Mouse (Mus musculus) ES-Bruce4 (cell line): ENCODE measurements at regions not wholly inside any gene's neighbourhood (a gene's known extent, or its start where the extent isn't known, plus 50 kb on each side); places are given as distances from the start of the nearest gene placed in this dataset.

Experiments
- H3K27ac ChIP-seq: 2 replicates; pipeline ENCODE4 v1.5.1; 2012; ENCODE audit warnings: low read length, inconsistent platforms; ENCODE audit not compliant: insufficient read depth
- H3K27me3 ChIP-seq: 2 replicates; pipeline ENCODE4 v1.6.1; 2012; ENCODE audit warnings: mild to moderate bottlenecking, low read length, inconsistent platforms; ENCODE audit not compliant: control insufficient read depth, poor library complexity, insufficient read depth, severe bottlenecking
- H3K36me3 ChIP-seq: 2 replicates; pipeline ENCODE4 v1.6.1; 2012; ENCODE audit warnings: inconsistent platforms, mild to moderate bottlenecking, low read length, moderate library complexity; ENCODE audit not compliant: control insufficient read depth, poor library complexity, insufficient read depth, severe bottlenecking
- H3K4me1 ChIP-seq: one replicate; pipeline ENCODE4 v1.8.1; 2011; ENCODE audit warnings: low read length; ENCODE audit not compliant: control insufficient read depth, insufficient read depth
- H3K4me3 ChIP-seq: 2 replicates; pipeline ENCODE4 v1.5.1; 2011; ENCODE audit warnings: low read depth, mild to moderate bottlenecking, low read length
- H3K9ac ChIP-seq: 2 replicates; pipeline ENCODE4 v1.6.1; 2012; ENCODE audit warnings: low read depth, mild to moderate bottlenecking, inconsistent platforms; ENCODE audit not compliant: poor library complexity, severe bottlenecking
- H3K9me3 ChIP-seq: replicated peaks from 2 replicates; pipeline ENCODE4 v1.6.1; 2012; ENCODE audit warnings: mild to moderate bottlenecking, low read length, inconsistent platforms; ENCODE audit not compliant: control insufficient read depth, poor library complexity, insufficient read depth, severe bottlenecking
- CTCF ChIP-seq: IDR thresholded peaks from one replicate; pipeline ENCODE4 v1.8.1; 2011; ENCODE audit warnings: low read depth, low read length
- EP300 ChIP-seq: IDR thresholded peaks from 2 replicates; pipeline ENCODE4 v1.6.1; 2011; ENCODE audit warnings: low read depth, low read length; ENCODE audit not compliant: insufficient read depth
- POLR2A ChIP-seq: IDR thresholded peaks from one replicate; pipeline ENCODE4 v1.8.1; 2011; ENCODE audit warnings: low read length; ENCODE audit not compliant: insufficient read depth

DNA sequence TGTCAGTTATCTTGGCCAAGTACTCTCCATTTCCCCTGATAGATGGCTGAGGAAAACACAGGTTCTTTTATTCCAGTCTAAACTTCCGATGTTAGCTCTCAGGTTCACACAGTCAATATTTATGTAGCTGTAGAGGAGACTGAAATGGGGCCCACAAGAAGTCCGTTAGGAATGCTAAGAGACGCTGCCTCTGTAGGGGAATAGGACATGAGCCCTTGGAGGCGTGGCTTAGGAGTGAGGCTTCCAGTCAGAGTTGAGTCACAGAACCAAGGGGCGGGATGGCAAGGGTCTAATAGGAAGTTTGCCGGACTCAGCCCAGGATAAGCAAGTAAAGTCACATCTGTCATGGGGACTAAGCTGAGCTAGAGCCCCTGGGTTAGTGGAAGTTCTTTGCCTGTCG is 150.5 kb downstream of the Bcl11b start:
- peaks cover 2% of the 10 kb centered on the region for H3K4me1 ChIP-seq
- H3K9me3 ChIP-seq = no peaks in the 10 kb centered on the region
- H3K9ac ChIP-seq = no peak overlapping the region
- H3K4me3 ChIP-seq = no peak overlapping the region
- H3K27me3 ChIP-seq = no peaks in the 10 kb centered on the region
- H3K27ac ChIP-seq = no peak overlapping the region
- no peaks in the 10 kb centered on the region for H3K36me3 ChIP-seq
- TF ChIP-seq CTCF (no peak), POLR2A (no peak), EP300 (no peak)

DNA sequence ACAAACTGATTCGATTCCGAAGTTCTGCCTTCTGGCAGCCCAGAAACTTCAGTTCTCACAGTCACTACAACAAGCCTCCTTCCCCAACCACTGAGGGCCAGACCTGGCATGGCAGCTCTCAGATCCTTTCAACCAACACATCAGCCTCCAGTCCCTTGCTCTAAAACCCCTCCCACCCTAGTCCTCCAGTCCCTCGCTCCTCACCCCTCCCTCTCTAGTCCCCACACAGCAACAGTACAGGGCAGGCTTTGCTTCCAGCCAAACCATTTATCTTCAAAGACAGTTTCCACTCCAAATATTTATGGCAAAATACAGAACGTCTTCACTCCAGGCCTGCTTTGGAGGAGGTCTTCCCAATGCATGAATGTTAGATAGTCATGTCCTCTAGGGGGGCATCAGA is 147.9 kb downstream of the Bcl11b start:
- no peak for TF ChIP-seq EP300
- TF ChIP-seq CTCF = no peak
- TF ChIP-seq POLR2A = no peak
- no peak overlapping the region for H3K27ac ChIP-seq

DNA sequence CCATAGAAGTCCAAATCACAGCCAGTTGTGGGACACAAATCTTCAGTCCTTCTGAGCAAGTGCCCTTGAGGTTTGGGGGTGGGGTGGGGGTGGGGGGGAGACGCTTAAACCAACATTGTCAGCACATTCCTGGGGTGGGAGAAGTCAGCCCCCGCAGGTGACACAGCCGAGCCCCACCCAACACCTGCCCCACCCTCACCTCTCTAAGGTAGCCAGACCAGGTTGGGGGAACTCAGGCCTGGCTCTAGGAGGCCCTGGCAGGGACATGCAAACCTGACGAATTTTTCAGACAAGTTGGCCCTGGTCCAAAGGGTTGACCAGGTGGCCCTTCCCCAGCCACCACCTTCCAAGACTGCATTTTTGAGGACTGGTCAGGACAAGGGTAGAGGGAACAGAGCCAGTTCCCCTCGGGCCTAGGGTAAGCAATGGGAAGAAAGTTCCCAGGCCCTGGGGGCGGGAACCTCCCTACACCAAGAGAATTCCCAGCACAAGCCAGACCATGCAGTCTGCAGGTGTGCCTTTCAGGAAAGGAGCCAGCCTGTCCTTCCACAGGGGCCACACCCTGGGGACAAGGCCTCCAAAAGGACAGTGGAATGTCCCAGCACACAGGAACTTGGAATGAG is 146.9 kb downstream of the Bcl11b start:
- peak; percentile 84 for TF ChIP-seq EP300
- no peak for TF ChIP-seq CTCF
- Histone ChIP-seq H3K9me3 (no peaks in the 10 kb centered on the region), H3K9ac (no peak overlapping the region), H3K27ac (no peak overlapping the region), H3K4me1 (peaks cover 2% of the 10 kb centered on the region), H3K36me3 (no peaks in the 10 kb centered on the region), H3K27me3 (no peaks in the 10 kb centered on the region), H3K4me3 (no peak overlapping the region)

More for the DNA sequence above, 147.9 kb downstream of the Bcl11b start:
- Histone ChIP-seq H3K9me3 (no peaks in the 10 kb centered on the region), H3K36me3 (no peaks in the 10 kb centered on the region), H3K4me1 (peaks cover 2% of the 10 kb centered on the region), H3K9ac (no peak overlapping the region), H3K27me3 (no peaks in the 10 kb centered on the region), H3K4me3 (no peak overlapping the region)

DNA sequence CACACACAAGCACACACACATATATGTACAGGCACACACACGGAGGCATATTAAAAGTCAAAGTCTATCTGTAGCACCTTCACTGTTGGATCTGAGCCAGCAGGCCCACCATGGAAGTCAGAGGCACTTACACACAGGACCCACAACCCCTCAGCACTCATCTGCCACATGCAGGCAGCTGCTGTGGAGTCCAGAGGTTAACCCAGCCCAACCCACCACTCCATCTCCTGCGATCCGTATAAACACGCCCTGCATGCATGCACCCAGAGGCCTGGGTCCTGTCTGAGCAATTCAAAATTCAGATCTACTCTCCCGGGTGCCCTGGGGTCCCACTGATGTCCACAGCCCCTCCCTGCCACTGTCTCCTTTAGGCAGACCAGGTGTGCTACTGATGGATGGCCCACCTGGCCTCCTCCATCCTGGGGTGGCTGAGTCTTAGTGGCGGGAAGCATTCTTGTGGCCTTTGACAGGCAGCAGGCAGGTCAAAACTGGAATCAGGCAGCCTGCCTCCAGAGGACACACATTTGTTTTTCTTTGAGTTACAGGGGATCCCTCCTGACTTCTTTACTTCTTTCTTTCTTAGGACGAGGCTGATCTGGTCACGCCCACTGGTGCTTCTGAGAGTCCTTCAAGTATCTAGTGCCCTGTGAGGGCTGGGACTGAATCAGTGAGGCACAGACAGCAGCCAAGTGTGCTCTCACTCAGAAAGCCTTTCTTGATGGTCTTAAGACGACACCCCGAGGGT is 144.7 kb downstream of the Bcl11b start:
- TF ChIP-seq CTCF = no peak
- no peak for TF ChIP-seq POLR2A
- TF ChIP-seq EP300 = peak; percentile 79; the same call in 1 of the 2 replicates
- H3K27me3 ChIP-seq = no peaks in the 10 kb centered on the region
- peaks cover 5% of the 10 kb centered on the region for H3K9me3 ChIP-seq
- no peak overlapping the region for H3K9ac ChIP-seq
- no peak overlapping the region for H3K27ac ChIP-seq
- peaks cover 2% of the 10 kb centered on the region for H3K4me1 ChIP-seq
- no peaks in the 10 kb centered on the region for H3K36me3 ChIP-seq
- no peak overlapping the region for H3K4me3 ChIP-seq

DNA sequence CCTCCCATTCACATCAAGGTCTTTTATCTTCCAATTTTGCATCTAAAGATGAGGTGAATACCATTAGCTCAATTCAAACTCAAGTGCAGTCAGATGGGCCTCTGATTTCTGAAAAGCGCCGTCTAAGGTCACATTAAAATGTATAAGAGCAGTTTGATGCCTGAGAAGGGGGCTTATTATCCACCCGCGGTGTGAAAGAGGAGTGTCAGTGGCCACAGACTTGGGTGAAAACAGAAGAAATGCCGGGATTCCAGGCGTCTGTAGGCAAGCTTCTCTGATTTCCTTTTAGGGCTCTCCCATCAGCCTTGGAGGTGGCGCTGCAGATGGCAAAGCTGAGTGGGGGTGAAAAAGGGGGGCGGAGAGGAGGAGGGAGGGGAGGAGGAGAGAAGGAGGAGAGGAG is 143.7 kb downstream of the Bcl11b start:
- TF ChIP-seq CTCF (no peak), EP300 (no peak), POLR2A (no peak)
- Histone ChIP-seq H3K27me3 (no peaks in the 10 kb centered on the region), H3K4me3 (no peak overlapping the region), H3K27ac (no peak overlapping the region), H3K9me3 (peaks cover 5% of the 10 kb centered on the region), H3K4me1 (peaks cover 2% of the 10 kb centered on the region), H3K36me3 (no peaks in the 10 kb centered on the region), H3K9ac (no peak overlapping the region)

DNA sequence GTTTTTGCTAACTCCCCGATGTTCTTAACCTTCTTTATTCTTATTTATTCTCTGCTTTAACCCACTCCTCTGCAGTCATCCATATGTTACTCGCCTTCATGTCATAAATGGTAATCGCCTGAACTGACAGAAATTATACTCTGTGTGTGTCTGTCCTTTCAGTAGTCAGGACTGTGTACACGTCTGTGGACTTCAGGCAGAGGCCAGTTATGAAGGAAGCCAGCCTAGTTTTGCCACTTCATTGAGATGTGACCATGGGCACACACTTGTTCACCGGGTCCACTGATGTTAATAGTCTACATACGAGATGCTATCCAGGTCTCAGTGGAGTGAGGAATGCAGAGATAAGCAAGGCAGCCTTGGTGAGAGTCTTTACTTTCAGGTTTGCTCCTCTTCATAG is 143.0 kb downstream of the Bcl11b start:
- H3K9me3 ChIP-seq = peaks cover 5% of the 10 kb centered on the region
- no peaks in the 10 kb centered on the region for H3K27me3 ChIP-seq
- no peak overlapping the region for H3K4me3 ChIP-seq
- H3K9ac ChIP-seq = no peak overlapping the region
- H3K36me3 ChIP-seq = no peaks in the 10 kb centered on the region
- TF ChIP-seq CTCF (no peak), EP300 (no peak), POLR2A (no peak)
- peaks cover 2% of the 10 kb centered on the region for H3K4me1 ChIP-seq
- no peak overlapping the region for H3K27ac ChIP-seq
